Mouse (Mus musculus): ENCODE results near the gene Il17ra. TPM values are rescaled to one million over a fixed set of nuclear protein-coding genes. Genes with fewer than 3 reads are reported as not detected.

The Il17ra gene
- total RNA-seq, 1 experiment from 2014 or later: 9.1 TPM

- no peak for DNase-seq
Measured at GRCm38 (mm10) chr6:120471991-120472441, 9.0 kb downstream of the Il17ra start.

- no peak for DNase-seq
Measured at GRCm38 (mm10) chr6:120472455-120473140, 9.6 kb downstream of the Il17ra start.

- DNase-seq: no peak
Measured at GRCm38 (mm10) chr6:120473427-120473826, 10.4 kb downstream of the Il17ra start.

- DNase-seq: no peak
Measured at GRCm38 (mm10) chr6:120475288-120475687, 12.2 kb downstream of the Il17ra start.

- no peak for DNase-seq
Measured at GRCm38 (mm10) chr6:120479302-120479701, 16.3 kb downstream of the Il17ra start.

- DNase-seq: no peak
Measured at GRCm38 (mm10) chr6:120480361-120480760, 17.3 kb downstream of the Il17ra start.

GRCm38 (mm10) chr6:120481538-120481937, 18.5 kb downstream of the Il17ra start:
- DNase-seq: no peak

- DNase-seq: no peak
Measured at GRCm38 (mm10) chr6:120482021-120482420, 19.0 kb downstream of the Il17ra start.

- peak; percentile 29 for DNase-seq
Measured at GRCm38 (mm10) chr6:120482756-120483155, 19.7 kb downstream of the Il17ra start.

- peak; percentile 71 for DNase-seq
Measured at GRCm38 (mm10) chr6:120483211-120483626, 20.2 kb downstream of the Il17ra start.

- no peak for DNase-seq
Measured at GRCm38 (mm10) chr6:120485038-120485437, 22.0 kb downstream of the Il17ra start.

GRCm38 (mm10) chr6:120486051-120486510, 23.0 kb downstream of the Il17ra start:
- DNase-seq: no peak

GRCm38 (mm10) chr6:120488647-120489046, 25.6 kb downstream of the Il17ra start:
- DNase-seq: no peak

GRCm38 (mm10) chr6:120489461-120489860, 26.4 kb downstream of the Il17ra start:
- DNase-seq: no peak

- DNase-seq: no peak
Measured at GRCm38 (mm10) chr6:120491064-120491463, 28.0 kb downstream of the Il17ra start.

- DNase-seq: no peak
Measured at GRCm38 (mm10) chr6:120491862-120492498, 28.9 kb downstream of the Il17ra start.

GRCm38 (mm10) chr6:120492499-120493373, 29.7 kb downstream of the Il17ra start:
- peak; percentile 48 for DNase-seq

GRCm38 (mm10) chr6:120493374-120494181, 30.5 kb downstream of the Il17ra start, which contains the start of gene Tmem121b:
Tmem121b (minus strand) TSS chr6:120493807.
- peak; percentile 83 for DNase-seq

- no peak for DNase-seq
Measured at GRCm38 (mm10) chr6:120496544-120496943, 33.5 kb downstream of the Il17ra start.

GRCm38 (mm10) chr6:120504051-120504450, 41.0 kb downstream of the Il17ra start:
- DNase-seq: no peak

- no peak for DNase-seq
Measured at GRCm38 (mm10) chr6:120505531-120505930, 42.5 kb downstream of the Il17ra start.

- DNase-seq: no peak
Measured at GRCm38 (mm10) chr6:120508645-120509044, 45.6 kb downstream of the Il17ra start.
